Mouse (Mus musculus) MEL (cell line): ENCODE data around the gene Olfr644. TPM values are rescaled to one million over a fixed set of nuclear protein-coding genes. Genes with fewer than 3 reads are reported as not detected.

Experiments used
- DNase-seq: peaks from one replicate; pipeline ENCODE4 v3.0.0; 2011; ENCODE audit warnings: low read depth, low spot score
- H3K27ac ChIP-seq: 2 replicates; pipeline ENCODE4 v1.5.1; 2012; ENCODE audit warnings: low read depth, mild to moderate bottlenecking, control low read depth, low read length, moderate library complexity; ENCODE audit not compliant: control insufficient read depth
- H3K27me3 ChIP-seq, 2 experiments: fragments of 150-350 bp in 1 of 2; sonication (generic) in 1 of 2; 2 replicates each; pipeline ENCODE4 v1.6.1; 2012; ENCODE audit warnings: low read length in 2 of 2, mild to moderate bottlenecking in 2 of 2, improper control_type of control experiment in 1 of 2, moderate library complexity in 1 of 2; ENCODE audit not compliant: insufficient read depth in 2 of 2, control insufficient read depth in 1 of 2
- H3K36me3 ChIP-seq, 2 experiments: 2 replicates each; pipeline ENCODE4 v1.6.1; 2012 to 2014; ENCODE audit warnings: low read length in 2 of 2, improper control_type of control experiment in 1 of 2, inconsistent platforms in 1 of 2, mild to moderate bottlenecking in 1 of 2; ENCODE audit not compliant: insufficient read depth in 2 of 2, control insufficient read depth in 1 of 2
- H3K4me1 ChIP-seq, 2 experiments: fragments of 150-350 bp in 1 of 2; sonication (generic) in 1 of 2; 2 replicates each; pipeline ENCODE4 v1.6.1; 2012; ENCODE audit warnings: low read length in 2 of 2, improper control_type of control experiment in 1 of 2, mild to moderate bottlenecking in 1 of 2; ENCODE audit not compliant: insufficient read depth in 2 of 2, control insufficient read depth in 1 of 2
- H3K4me3 ChIP-seq, 2 experiments: fragments of 150-350 bp in 1 of 2; sonication (generic) in 1 of 2; 2 replicates each; pipeline ENCODE4 v1.5.1; 2012; ENCODE audit warnings: low read depth in 2 of 2, low read length in 2 of 2, mild to moderate bottlenecking in 2 of 2, moderate library complexity in 2 of 2, control low read depth in 1 of 2, improper control_type of control experiment in 1 of 2; ENCODE audit not compliant: control insufficient read depth in 1 of 2, insufficient read depth in 1 of 2
- H3K79me2 ChIP-seq: 2 replicates; pipeline ENCODE4 v1.6.1; 2012; ENCODE audit warnings: mild to moderate bottlenecking, low read length, moderate library complexity; ENCODE audit not compliant: control insufficient read depth, poor library complexity, insufficient read depth
- H3K9ac ChIP-seq: 2 replicates; pipeline ENCODE4 v1.6.1; 2012; ENCODE audit warnings: low read depth, mild to moderate bottlenecking, control low read depth, low read length, moderate library complexity; ENCODE audit not compliant: control insufficient read depth, poor library complexity, severe bottlenecking
- H3K9me3 ChIP-seq: fragments of 150-350 bp; sonication (generic); replicated peaks from 2 replicates; pipeline ENCODE4 v1.6.1; 2012; ENCODE audit warnings: mild to moderate bottlenecking, low read length, improper control_type of control experiment, moderate library complexity; ENCODE audit not compliant: insufficient read depth
- CHD1 ChIP-seq: IDR thresholded peaks from 2 replicates; pipeline ENCODE4 v1.6.1; 2012; ENCODE audit warnings: low read depth, mild to moderate bottlenecking, inconsistent platforms, low read length, improper control_type of control experiment
- CHD2 ChIP-seq: IDR thresholded peaks from 2 replicates; pipeline ENCODE4 v1.6.1; 2011; ENCODE audit warnings: low read length, improper control_type of control experiment
- CTCF ChIP-seq, 3 experiments: IDR thresholded peaks in 2 of 3; conservative IDR thresholded peaks in 1 of 3; 2 replicates each; pipeline ENCODE4 v1.5.1; 2011 to 2012; ENCODE audit warnings: low read length in 3 of 3, low read depth in 2 of 3, mild to moderate bottlenecking in 2 of 3, improper control_type of control experiment in 1 of 3, inconsistent platforms in 1 of 3, mixed read lengths in 1 of 3, moderate library complexity in 1 of 3; ENCODE audit not compliant: control insufficient read depth in 1 of 3, insufficient read depth in 1 of 3, poor library complexity in 1 of 3, severe bottlenecking in 1 of 3
- E2F4 ChIP-seq: IDR thresholded peaks from 2 replicates; pipeline ENCODE4 v1.6.1; 2011; ENCODE audit warnings: low read depth, low read length, improper control_type of control experiment, borderline replicate concordance
- EP300 ChIP-seq, 2 experiments: IDR thresholded peaks; 2 replicates each; pipeline ENCODE4 v1.6.1; 2011; ENCODE audit warnings: improper control_type of control experiment in 2 of 2, low read length in 2 of 2, low read depth in 1 of 2, mild to moderate bottlenecking in 1 of 2
- ETS1 ChIP-seq: IDR thresholded peaks from 2 replicates; pipeline ENCODE4 v1.6.1; 2012; ENCODE audit warnings: low read depth, mild to moderate bottlenecking, inconsistent platforms, low read length, improper control_type of control experiment, moderate library complexity
- GATA1 ChIP-seq: IDR thresholded peaks from 2 replicates; pipeline ENCODE4 v1.6.1; 2011; ENCODE audit warnings: low read depth, low read length, improper control_type of control experiment
- HCFC1 ChIP-seq: IDR thresholded peaks from 2 replicates; pipeline ENCODE4 v1.6.1; 2012; ENCODE audit warnings: low read depth, mild to moderate bottlenecking, inconsistent platforms, low read length, improper control_type of control experiment, moderate library complexity
- JUND ChIP-seq: IDR thresholded peaks from 2 replicates; pipeline ENCODE4 v1.6.1; 2011; ENCODE audit warnings: low read depth, mild to moderate bottlenecking, improper control_type of control experiment, low read length
- MAFK ChIP-seq: IDR thresholded peaks from 2 replicates; pipeline ENCODE4 v1.6.1; 2011; ENCODE audit warnings: low read depth, mild to moderate bottlenecking, low read length, improper control_type of control experiment, borderline replicate concordance
- MAZ ChIP-seq: IDR thresholded peaks from 2 replicates; pipeline ENCODE4 v1.6.1; 2012; ENCODE audit warnings: low read depth, mild to moderate bottlenecking, inconsistent platforms, low read length, improper control_type of control experiment
- MEF2A ChIP-seq: IDR thresholded peaks from 2 replicates; pipeline ENCODE4 v1.6.1; 2014; ENCODE audit warnings: low read depth, mild to moderate bottlenecking, inconsistent platforms, low read length, improper control_type of control experiment; ENCODE audit not compliant: poor library complexity, insufficient replicate concordance, severe bottlenecking; ENCODE audit errors: extremely low read depth
- MYB ChIP-seq: IDR thresholded peaks from 2 replicates; pipeline ENCODE4 v1.6.1; 2011; ENCODE audit warnings: mild to moderate bottlenecking, low read depth, low read length, improper control_type of control experiment
- POLR2AphosphoS2 ChIP-seq: IDR thresholded peaks from 2 replicates; pipeline ENCODE4 v1.6.1; 2011; ENCODE audit warnings: low read length, improper control_type of control experiment
- RAD21 ChIP-seq: IDR thresholded peaks from 2 replicates; pipeline ENCODE4 v1.6.1; 2011; ENCODE audit warnings: mild to moderate bottlenecking, low read depth, low read length, improper control_type of control experiment
- RCOR1 ChIP-seq: IDR thresholded peaks from 2 replicates; pipeline ENCODE4 v1.6.1; 2012; ENCODE audit warnings: low read depth, mild to moderate bottlenecking, inconsistent platforms, low read length, improper control_type of control experiment
- TAL1 ChIP-seq: IDR thresholded peaks from 2 replicates; pipeline ENCODE4 v1.6.1; 2012; ENCODE audit warnings: mild to moderate bottlenecking, inconsistent platforms, low read length, moderate library complexity, mixed read lengths
- TBP ChIP-seq: IDR thresholded peaks from 2 replicates; pipeline ENCODE4 v1.8.0; 2011; ENCODE audit warnings: low read depth, low read length, improper control_type of control experiment
- TCF12 ChIP-seq: IDR thresholded peaks from 2 replicates; pipeline ENCODE4 v1.6.1; 2014; ENCODE audit warnings: low read depth, mild to moderate bottlenecking, inconsistent platforms, low read length, improper control_type of control experiment, moderate library complexity
- USF1 ChIP-seq: IDR thresholded peaks from 2 replicates; pipeline ENCODE4 v1.6.1; 2014; ENCODE audit warnings: low read depth, mild to moderate bottlenecking, inconsistent platforms, low read length, improper control_type of control experiment, moderate library complexity
- USF2 ChIP-seq, 2 experiments: IDR thresholded peaks; 2 replicates each; pipeline ENCODE4 v1.6.1; 2011 to 2012; ENCODE audit warnings: improper control_type of control experiment in 2 of 2, low read length in 2 of 2, borderline replicate concordance in 1 of 2, inconsistent platforms in 1 of 2, low read depth in 1 of 2, mild to moderate bottlenecking in 1 of 2; ENCODE audit not compliant: insufficient read depth in 1 of 2
- ZC3H11A ChIP-seq: IDR thresholded peaks from 2 replicates; pipeline ENCODE4 v1.6.1; 2012; ENCODE audit warnings: low read depth, mild to moderate bottlenecking, inconsistent platforms, low read length, improper control_type of control experiment
- ZMIZ1 ChIP-seq: IDR thresholded peaks from 2 replicates; pipeline ENCODE4 v1.6.1; 2012; ENCODE audit warnings: low read depth, mild to moderate bottlenecking, inconsistent platforms, low read length, improper control_type of control experiment, moderate library complexity
- ZNF384 ChIP-seq: IDR thresholded peaks from 2 replicates; pipeline ENCODE4 v1.6.1; 2012; ENCODE audit warnings: low read depth, mild to moderate bottlenecking, inconsistent platforms, low read length, improper control_type of control experiment
- polyA plus RNA-seq, 2 experiments: library from polyadenylated mRNA; stranded (reverse) in 1 of 2; unstranded in 1 of 2; fragments of >175 nt in 1 of 2; fragments of >200 nt in 1 of 2; gene quantifications; 2 replicates each; pipeline versions ENCODE4 v1.2.1 to v1.2.4; 2012; ENCODE audit warnings: low replicate concordance in 2 of 2, low read depth in 1 of 2; ENCODE audit not compliant: insufficient read length in 2 of 2, insufficient read depth in 1 of 2, missing spikeins in 1 of 2
- total RNA-seq: library from RNA; depleted of rRNA; stranded (reverse); fragments of 300-350 nt; gene quantifications from 2 replicates; pipeline ENCODE4 v1.2.3, GENCODE M21; 2012

The Olfr644 gene
- total and polyA plus RNA-seq, 3 experiments = not detected

GRCm38 (mm10) chr7:104103913-104104756 lies 32.5 kb upstream of the Olfr644 start:
- Histone ChIP-seq H3K4me1 (peaks cover 0 to 4% of the 10 kb centered on the region in 2 experiments; a peak in 1 of 4 replicates), H3K79me2 (no peaks in the 10 kb centered on the region), H3K9ac (no peak overlapping the region), H3K27ac (no peak overlapping the region)
- TF ChIP-seq EP300 (IDR thresholded peaks at IDR 0.05; ENCODE audit: low read depth in 1 of 2, low read length in 2 of 2) (peak; percentile 59 to 75), JUND (no peak), TAL1 (peak; percentile 60), MAFK (peak; percentile 92), ETS1 (peak; percentile 58), E2F4 (no peak), GATA1 (peak; percentile 47; the same call in 1 of the 2 replicates), TCF12 (peak; percentile 69)
- TF ChIP-seq, all 39 proteins: peak for 6
- no peak overlapping the region for H3K4me3 ChIP-seq
- H3K27me3 ChIP-seq = no peaks in the 10 kb centered on the region
- no peaks in the 10 kb centered on the region for H3K36me3 ChIP-seq
- H3K9me3 ChIP-seq = no peaks in the 10 kb centered on the region
- DNase-seq = peak; percentile 69

DNA sequence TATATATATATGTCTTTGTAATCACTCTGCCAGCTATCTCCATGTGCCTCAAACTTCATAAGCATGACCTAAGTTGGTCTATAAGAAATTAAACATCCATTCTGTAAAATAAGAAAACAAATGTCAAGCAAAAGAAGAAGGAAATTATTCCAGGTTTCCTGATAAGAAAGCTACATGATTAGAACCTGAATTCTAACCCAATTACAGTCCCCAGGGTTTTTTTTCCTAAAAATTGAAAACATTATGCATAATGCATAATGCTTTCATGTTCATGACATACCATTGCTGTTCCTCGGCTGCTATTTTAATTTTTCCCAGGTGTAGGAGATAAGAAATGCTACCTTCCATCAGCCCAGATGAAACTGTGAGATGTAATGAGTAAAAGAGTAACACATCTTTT lies 13.7 kb upstream of the Olfr644 start, which contains the start of gene Olfr645:
Olfr645 (minus strand) TSS at position 101 of the 400 bp plus-strand sequence.
- Histone ChIP-seq H3K27me3 (peaks cover 0 to 2% of the 10 kb centered on the region in 2 experiments; a peak in 1 of 4 replicates), H3K4me3 (no peak within 1 kb of the TSS), H3K4me1 (no peaks in the 10 kb centered on the region), H3K9me3 (no peaks in the 10 kb centered on the region), H3K27ac (no peak within 1 kb of the TSS), H3K36me3 (no peaks in the 10 kb centered on the region), H3K79me2 (no peaks in the 10 kb centered on the region), H3K9ac (no peak within 1 kb of the TSS)
- no peak for TF ChIP-seq EP300 (IDR thresholded peaks at IDR 0.05; ENCODE audit: low read depth in 1 of 2, low read length in 2 of 2)
- DNase-seq = no peak

- H3K36me3 ChIP-seq = no peaks in the 10 kb centered on the region
- no peaks in the 10 kb centered on the region for H3K9me3 ChIP-seq
- no peaks in the 10 kb centered on the region; a peak in 1 of 4 replicates for H3K27me3 ChIP-seq
- H3K79me2 ChIP-seq = no peaks in the 10 kb centered on the region
- DNase-seq = no peak
- H3K4me1 ChIP-seq = no peaks in the 10 kb centered on the region
- no peak within 1 kb of the TSS for H3K4me3 ChIP-seq
- no peak within 1 kb of the TSS for H3K27ac ChIP-seq
- H3K9ac ChIP-seq = no peak within 1 kb of the TSS
- TF ChIP-seq RAD21 (no peak), ZMIZ1 (no peak), CHD1 (no peak), USF1 (no peak), MEF2A (no peak), CHD2 (no peak), MAZ (no peak), HCFC1 (no peak), TCF12 (no peak), POLR2AphosphoS2 (no peak), ZNF384 (no peak), USF2 (IDR thresholded peaks at IDR 0.05; ENCODE audit: borderline replicate concordance in 1 of 2, insufficient read depth in 1 of 2, low read depth in 1 of 2, low read length in 2 of 2) (no peak), MYB (no peak), RCOR1 (no peak), CTCF (IDR thresholded peaks at IDR 0.05 in 2 of 3, conservative IDR thresholded peaks at IDR 0.05 in 1 of 3; ENCODE audit: control insufficient read depth in 1 of 3, insufficient read depth in 1 of 3, low read depth in 2 of 3, low read length in 3 of 3, poor library complexity in 1 of 3, severe bottlenecking in 1 of 3) (no peak), GATA1 (no peak), TAL1 (no peak), TBP (no peak), ZC3H11A (no peak)
Measured at GRCm38 (mm10) chr7:104061345-104061744, 10.3 kb downstream of the Olfr644 start, which contains the start of gene 4930516K23Rik. TSS of gene 4930516K23Rik (minus strand) at chr7:104061445.
